Mouse (Mus musculus) cerebellum, adult 18-20 months (tissue): ENCODE data around the gene Rps6kb1.

Experiments used
- DNase-seq, 2 experiments: peaks; one replicate each; pipeline ENCODE4 v3.0.0; 2021

The Rps6kb1 gene

GRCm38 (mm10) chr11:86544639-86545299 is at the start of gene Rps6kb1, which contains the start of gene Tubd1:
TSS of gene Rps6kb1 (minus strand) at chr11:86544805.
TSS of gene Tubd1 (plus strand) at chr11:86544991.
- peak; percentile 99 to 100 for DNase-seq

DNA sequence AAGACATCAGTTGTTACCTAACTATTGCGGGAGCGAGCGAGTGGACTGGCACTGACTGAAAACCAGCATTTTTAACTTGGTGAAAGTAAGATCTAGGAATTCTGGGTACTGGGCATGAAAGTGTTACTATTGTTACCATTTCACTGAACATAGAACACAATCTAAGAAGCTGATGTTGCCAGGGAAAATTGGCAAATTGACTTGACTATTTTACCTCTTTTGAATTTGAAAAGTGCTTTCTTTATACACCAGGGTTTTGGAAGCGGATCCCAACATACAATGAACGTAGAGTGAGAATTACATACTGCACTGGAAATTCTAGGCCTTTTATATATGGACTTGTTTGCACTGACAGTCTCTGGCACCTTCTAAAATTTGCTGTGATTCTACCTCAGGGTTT is 48.8 kb upstream of the Rps6kb1 start:
- DNase-seq = no peak

DNA sequence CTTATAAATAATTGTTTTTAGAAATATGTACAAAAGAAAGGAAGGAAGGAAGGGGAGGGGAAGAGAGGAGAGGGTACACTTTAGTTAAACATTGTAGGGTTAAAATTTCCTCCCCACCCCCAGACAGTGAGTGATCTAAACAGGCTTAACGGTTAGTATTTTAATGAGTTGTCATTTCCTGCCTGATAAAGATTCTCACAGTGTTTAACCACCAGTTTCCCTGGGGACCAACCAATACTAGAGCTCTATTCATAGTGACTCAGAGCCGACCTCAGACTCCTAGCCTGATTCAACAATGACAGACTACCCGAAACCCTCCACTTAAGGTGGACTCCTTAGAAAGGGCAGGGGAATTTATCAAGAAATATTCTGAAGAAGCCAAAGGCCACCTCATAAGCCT is 48.4 kb upstream of the Rps6kb1 start:
- no peak for DNase-seq

- no peak for DNase-seq
These were observed 47.5 kb upstream of the Rps6kb1 start for GRCm38 (mm10) chr11:86591931-86592616.

GRCm38 (mm10) chr11:86591301-86591845 is 46.8 kb upstream of the Rps6kb1 start:
- no peak for DNase-seq

DNA sequence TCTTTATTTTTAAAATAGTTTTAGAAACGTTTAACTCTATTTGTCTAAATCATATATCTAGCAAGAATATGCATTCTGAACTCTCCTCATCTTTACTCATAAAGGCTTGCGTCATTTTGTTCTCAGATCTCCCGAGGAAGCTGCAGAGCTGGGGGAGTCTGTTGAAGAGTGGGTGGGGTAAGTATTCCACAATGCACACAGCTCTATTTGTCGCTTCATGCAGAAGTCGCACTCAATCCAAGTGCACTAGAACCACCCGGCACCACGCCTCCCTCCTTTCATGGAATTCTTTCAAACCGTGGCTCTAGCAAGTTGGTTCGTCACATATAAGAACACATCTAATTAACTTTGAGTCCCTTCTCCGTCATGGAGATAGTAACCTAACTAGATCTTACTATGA is 46.0 kb upstream of the Rps6kb1 start:
- no peak for DNase-seq

DNA sequence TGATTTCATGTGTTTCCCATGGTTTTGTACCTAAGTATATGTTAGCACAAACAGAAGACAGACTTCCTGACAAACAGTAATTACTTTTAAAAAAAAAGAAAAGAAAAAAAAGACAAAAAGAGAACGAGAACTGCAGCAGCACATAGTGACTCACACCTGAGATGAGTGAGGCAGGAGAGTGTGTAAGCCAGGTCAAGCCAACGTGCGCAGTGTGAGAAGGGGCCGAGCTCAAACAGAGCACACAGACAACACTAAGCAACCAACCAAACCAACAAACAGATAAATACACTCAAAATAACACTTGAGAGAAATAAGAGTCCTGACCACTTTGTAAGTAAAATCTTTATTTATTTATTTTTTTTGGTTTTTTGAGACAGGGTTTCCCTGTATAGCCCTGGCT is 45.5 kb upstream of the Rps6kb1 start:
- no peak for DNase-seq

DNA sequence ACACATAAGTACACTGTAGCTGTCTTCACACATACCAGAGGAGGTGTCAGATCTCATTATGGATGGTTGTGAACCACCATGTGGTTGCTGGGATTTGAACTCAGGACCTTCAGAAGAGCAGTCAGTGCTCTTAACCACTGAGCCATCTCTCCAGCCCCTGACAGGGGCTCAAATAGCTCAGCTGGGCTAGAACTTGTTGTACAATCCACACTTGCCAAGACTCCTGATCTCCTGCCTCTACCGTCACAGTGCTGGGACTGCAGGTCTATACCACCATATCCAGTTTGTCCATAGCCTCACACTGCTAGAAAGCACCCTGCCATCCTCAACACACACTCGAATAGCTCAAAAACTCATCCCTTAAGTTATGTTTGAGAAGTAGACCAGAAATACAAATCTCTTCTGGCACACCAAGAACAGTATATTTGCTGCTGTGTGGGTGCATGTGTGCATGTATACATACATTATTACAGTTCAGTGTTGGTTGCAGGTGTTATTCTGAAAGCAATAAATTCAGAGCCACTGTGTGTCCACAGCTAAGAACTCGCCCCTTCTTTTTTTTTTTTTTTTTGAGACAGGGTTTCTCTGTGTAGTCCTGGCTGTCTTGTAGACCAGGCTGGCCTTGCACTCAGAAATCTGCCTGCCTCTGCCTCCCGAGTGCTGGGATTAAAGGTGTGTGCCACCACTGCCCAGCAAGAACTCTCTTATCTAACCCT is 44.1 kb upstream of the Rps6kb1 start:
- no peak for DNase-seq

DNA sequence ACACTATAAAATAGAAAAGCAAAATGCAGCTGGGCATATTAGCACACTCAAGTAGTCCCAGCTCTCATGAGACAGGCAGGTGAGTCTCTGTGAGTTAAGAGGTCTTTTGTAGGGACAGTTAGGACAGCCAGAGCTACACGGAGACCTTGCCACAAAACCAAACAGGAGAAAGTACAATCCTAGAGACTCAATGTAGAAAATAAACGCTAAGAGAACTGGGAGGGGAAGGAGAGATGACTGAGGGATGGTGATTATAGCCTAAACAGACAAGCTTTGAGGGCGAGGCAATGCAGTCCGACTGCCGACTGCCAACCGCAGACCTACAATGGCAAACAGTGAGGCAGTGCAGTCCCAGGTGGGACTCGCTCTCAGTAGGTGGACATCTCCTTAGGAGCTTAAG is 43.2 kb upstream of the Rps6kb1 start:
- no peak for DNase-seq

GRCm38 (mm10) chr11:86586868-86587792 is 42.5 kb upstream of the Rps6kb1 start:
- no peak for DNase-seq

DNA sequence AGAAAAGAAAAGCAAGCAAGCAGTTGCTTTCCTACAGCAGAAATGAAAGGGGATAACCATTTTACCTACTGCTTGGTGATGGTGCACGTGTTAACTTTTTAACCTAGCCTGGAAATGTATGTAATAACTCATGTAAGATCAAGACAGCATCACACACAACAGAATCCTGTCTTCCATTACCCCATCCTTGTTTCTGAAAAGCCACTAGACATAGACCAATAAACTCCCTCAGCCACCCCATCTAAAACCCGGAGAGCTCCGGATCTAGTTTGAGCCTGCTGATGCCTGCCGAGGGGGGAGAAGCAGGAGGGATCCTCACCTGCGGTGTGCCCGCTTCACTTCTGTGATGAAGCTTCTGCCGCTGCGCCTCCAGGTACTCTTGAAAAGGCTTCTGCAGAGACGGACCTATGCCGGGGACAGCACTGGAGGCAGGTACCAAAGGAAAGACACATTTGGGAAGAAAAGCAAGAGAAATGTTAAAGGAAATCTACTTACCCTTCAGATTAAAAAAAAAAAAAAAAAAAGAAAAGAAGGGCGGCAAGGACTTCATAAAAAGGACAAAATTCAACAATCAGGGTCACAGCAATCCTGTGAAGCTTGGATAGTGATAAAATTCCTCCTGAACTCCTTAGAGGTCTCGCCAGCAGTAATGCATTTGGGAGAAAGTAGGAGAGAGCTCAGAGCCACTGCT is 41.7 kb upstream of the Rps6kb1 start:
- DNase-seq = no peak

- DNase-seq = no peak
These were observed 41.0 kb upstream of the Rps6kb1 start for GRCm38 (mm10) chr11:86585598-86585984.

- DNase-seq = no peak
These were observed 40.4 kb upstream of the Rps6kb1 start for GRCm38 (mm10) chr11:86584898-86585597.

DNA sequence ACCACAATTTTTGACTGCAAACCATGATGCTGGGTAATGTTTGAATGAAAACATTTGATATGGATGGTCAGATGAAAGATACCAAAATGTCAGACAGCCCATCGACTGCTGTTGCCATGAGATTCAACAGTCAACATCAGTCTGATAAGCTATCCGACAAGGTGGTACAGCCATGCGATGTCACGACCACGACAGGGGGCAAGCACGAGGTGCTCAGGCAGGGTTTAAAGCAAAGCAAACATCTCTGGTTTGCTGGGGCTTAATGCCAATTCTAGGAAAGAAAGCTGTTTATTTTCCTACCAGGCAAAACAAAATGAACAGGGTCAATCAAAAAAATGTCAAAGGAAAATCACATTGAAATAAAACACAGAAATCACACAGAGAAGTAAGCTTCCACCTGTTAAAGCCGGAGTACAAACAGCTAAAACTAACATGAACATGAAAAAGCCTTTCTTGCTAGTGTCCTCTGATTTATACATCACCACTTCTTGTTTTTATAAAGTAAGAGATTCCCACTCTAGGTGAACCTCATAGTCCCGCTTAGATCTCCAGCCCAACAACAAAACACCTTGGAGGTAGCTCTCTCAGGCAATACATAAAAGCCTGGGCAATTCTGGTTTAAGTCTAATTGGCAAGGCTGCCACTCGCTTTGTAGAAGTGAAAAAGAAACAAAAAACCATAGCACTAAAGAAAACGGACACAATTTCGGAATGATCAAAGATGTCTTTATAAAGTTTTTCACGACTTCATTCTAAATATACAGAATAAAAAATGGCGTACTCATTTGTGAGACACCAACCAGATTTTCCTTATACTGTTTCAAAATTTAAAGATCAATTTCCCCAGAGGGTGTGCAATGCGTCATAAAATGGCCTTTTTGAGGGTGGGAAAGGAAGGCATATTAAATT is 39.6 kb upstream of the Rps6kb1 start:
- no peak for DNase-seq

DNA sequence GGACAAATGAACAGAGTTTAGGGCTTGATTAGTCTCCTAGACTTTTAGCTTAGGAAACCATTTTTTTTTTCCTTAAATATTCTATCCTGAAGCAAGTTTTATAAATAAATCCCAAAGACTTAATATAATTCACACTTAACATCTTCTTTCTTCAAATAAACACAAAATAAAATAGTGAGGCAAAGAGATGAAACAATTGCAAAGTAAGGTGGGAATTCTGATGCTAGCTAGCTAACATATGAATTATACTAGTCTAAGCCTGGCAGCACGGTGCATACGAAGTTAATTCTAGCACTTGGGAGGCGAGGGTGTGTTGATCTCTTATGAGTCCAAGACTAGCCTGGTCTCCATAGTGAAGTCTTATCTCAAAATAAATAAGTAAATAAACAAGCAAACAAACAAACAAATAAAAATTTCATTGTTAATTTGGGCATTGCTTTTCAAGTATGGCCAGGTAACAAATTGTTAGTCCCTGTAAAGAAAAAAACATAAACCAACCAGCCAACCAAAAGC is 38.8 kb upstream of the Rps6kb1 start:
- DNase-seq = no peak

DNA sequence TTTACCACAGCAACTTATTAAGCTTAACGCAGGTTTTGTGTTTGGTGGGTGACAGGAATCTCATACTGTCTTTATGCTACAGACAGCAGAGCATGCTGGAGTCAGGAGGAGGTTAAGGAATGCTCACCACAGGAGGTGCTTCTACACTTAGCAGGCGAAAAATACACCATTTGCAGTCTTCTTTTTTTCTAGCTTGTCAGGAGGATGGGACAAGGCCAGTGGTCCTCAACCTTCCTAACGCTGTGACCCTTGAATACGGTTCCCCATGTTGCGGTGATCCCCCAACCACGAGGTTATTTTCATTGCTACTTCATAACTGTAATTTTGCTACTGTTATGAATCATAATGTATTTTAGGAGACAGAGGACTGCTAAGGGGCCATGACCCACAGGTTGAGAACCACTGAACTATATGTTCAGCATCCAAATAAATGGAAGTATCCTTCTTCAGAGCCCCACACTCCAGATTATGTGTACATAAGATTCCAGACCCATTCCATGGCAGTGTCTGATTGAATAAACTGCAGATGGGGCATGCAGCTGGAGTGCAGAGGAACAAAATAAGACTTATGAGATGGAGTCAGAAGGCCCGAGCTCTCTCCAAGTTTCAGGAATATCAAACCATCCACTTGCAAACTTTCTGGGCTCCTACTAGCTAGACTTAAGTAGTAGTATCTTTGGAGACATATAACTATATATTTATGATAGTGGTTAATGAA is 38.1 kb upstream of the Rps6kb1 start:
- DNase-seq = no peak

DNA sequence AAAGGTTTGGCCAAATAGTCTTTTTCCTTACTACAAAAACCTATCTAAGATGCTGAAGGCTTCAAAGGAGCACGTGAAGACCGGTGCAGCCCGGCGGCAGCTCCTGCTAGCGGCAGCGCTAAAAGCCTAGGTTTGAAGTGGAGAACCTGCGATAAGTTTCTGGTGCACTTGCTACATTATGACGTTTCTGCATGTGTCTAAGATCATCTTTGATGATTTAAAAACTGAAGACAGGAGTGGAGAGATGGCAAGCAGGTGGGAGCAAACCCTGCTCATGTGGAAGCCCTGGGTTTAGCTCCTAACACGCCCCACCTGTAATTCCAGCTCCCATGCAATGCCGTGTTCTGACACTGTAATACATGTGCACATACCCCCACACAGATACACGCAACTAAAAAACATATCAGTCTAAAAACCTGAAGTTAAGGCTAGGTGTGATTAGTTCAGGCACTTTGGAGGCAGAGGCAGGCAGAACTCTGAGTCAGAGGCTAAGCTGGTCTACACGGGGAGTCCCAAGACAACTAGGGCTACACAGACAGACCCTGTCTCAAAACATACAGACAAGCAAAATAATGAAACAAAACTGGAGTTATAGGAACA is 37.4 kb upstream of the Rps6kb1 start:
- no peak for DNase-seq

DNA sequence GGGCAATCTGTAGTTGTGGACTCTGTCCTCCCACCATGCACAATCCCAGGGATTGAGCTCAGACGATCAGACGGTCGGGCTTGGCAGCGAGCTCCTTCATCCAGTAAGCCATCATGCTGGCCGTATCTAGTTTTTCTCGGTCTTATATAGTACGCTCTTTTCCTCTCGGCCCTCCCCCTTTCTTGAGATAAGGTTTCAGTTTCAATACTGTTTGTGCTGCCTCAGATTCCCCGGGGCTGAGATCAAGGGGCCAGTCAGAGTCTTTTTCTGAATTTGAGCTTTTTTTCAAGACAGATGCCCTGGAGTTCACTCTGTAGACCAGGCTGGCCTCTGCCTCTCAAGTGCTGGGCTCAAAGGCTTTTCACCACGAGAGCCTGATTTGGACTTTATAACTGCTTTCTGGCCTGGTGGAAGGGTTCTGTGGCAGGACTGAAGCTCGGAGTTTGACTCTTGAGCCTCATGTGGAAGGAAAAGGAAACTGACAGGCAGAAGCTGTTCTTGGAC is 36.7 kb upstream of the Rps6kb1 start:
- no peak for DNase-seq
